Mouse (Mus musculus) heart, adult 8-10 months (tissue): ENCODE results near the gene Klf17. TPM values are rescaled to one million over a fixed set of nuclear protein-coding genes. Genes with fewer than 3 reads are reported as not detected.

Source experiments
- total RNA-seq, 4 experiments: library from RNA; stranded (reverse); gene quantifications; 2 replicates each; pipeline ENCODE4 v1.2.4; 2022

Klf17 gene
- total RNA-seq, 4 experiments from 2014 or later: not detected

Other genes with a start within 250 kb of the Klf17 start
- 100 to 1,000 TPM in 2 of 4 experiments, 10 to 100 TPM in 2; 85.6 to 111 (median 98.8) TPM for gene Eri3, start 215.3 kb downstream of the Klf17 start, total RNA-seq
- 10 to 100 TPM; 15.9 to 23.7 (median 20.9) TPM for gene Dmap1, start 83.4 kb downstream of the Klf17 start, total RNA-seq
- not detected for gene Gm12845, start 41.2 kb downstream of the Klf17 start, total RNA-seq
- gene Slc6a9, start 68.9 kb upstream of the Klf17 start, total RNA-seq: 1 to 10 TPM; 1.7 to 2.3 (median 2.2) TPM
- gene Ccdc24, start 106.9 kb upstream of the Klf17 start, total RNA-seq: under 1 TPM in 2 of 4 experiments, not detected in 2; 0.25 to 0.50 TPM
- 1 to 10 TPM; 4.2 to 5.1 (median 4.4) TPM for gene B4galt2, start 117.8 kb upstream of the Klf17 start, total RNA-seq
- gene Atp6v0b, start 121.7 kb upstream of the Klf17 start, total RNA-seq: 100 to 1,000 TPM; 108 to 133 (median 121) TPM
- gene Dph2, start 126.4 kb upstream of the Klf17 start, total RNA-seq: 1 to 10 TPM; 3.4 to 4.1 (median 3.9) TPM
- 10 to 100 TPM; 58.9 to 86.0 (median 75.4) TPM for gene Ipo13, start 149.4 kb upstream of the Klf17 start, total RNA-seq
- under 1 TPM in 1 of 4 experiments, not detected in 3; 0.34 TPM for gene Artn, start 164.1 kb upstream of the Klf17 start, total RNA-seq